Comparison of ENCODE assay signal across 26 mouse cellular contexts in the genomic region with DNA sequence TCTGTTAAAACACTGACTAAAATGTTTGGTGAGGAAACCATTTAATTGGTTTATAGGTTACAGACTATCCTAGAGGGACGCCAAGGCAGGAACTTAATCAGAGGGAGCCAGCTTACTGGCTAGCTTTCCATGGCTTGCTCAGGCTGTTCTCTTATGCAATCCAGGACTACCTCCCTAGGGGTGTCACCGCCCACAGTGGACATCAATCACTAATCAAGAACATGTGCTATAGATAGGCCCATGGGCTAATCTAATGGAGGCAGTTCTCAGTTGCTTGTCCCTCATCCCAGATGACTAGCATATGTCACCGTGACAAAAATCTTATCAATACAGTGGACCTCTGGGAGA. TPM values are rescaled to one million over a fixed set of nuclear protein-coding genes. Genes with fewer than 3 reads are reported as not detected.
"Had no signal": no experiment of that assay in that cellular context is flagged by ENCODE, and none has a peak within 500 bp of the region (broad histone marks: within the 10 kb centered on the region; RNA-seq: fewer than 3 reads in every experiment).

No protein-coding gene starts in this region.

- DNase-seq: gastrocnemius, adult 2 months; gastrocnemius, postnatal 10 days; gastrocnemius, postnatal 25 days; heart, adult 18-20 months; heart, postnatal 10 days; heart, postnatal 36 days; kidney, adult 18-20 months; kidney, adult 8-10 months; kidney, postnatal 10 days; kidney, postnatal 25 days; kidney, postnatal 4 days; liver; liver, embryonic 13.5 days had no signal

- H3K4me2 ChIP-seq: heart, embryonic 12.5 days; hindbrain, embryonic 13.5 days; hindbrain, embryonic 15.5 days; limb, embryonic 12.5 days; liver, embryonic 11.5 days; liver, embryonic 13.5 days; liver, embryonic 15.5 days had no signal

- H3K36me3 ChIP-seq: liver, embryonic 13.5 days had no signal

- H3K4me3 ChIP-seq: gastrocnemius, adult 2 months; heart, embryonic 10.5 days; heart, embryonic 12.5 days; hindbrain, embryonic 13.5 days; hindbrain, embryonic 15.5 days; layer of hippocampus, adult 2 months; left cerebral cortex, adult 2 months; limb, embryonic 10.5 days; limb, embryonic 12.5 days; liver, embryonic 13.5 days; liver, embryonic 15.5 days had no signal

- H3K27ac ChIP-seq: gastrocnemius, adult 2 months; heart, embryonic 10.5 days; hindbrain, embryonic 13.5 days; hindbrain, embryonic 15.5 days; hindbrain, postnatal 0 days; layer of hippocampus, adult 2 months; left cerebral cortex, adult 2 months; limb, embryonic 10.5 days; limb, embryonic 12.5 days; liver, embryonic 13.5 days; liver, embryonic 15.5 days had no signal

- ATAC-seq: hindbrain, postnatal 0 days; intestine, postnatal 0 days had no signal

- H3K9ac ChIP-seq: heart, embryonic 12.5 days; hindbrain, embryonic 13.5 days; hindbrain, embryonic 15.5 days; limb, embryonic 12.5 days; liver, embryonic 13.5 days; liver, embryonic 15.5 days had no signal

- H3K9me3 ChIP-seq: heart, embryonic 10.5 days; heart, embryonic 12.5 days; hindbrain, embryonic 13.5 days; hindbrain, embryonic 15.5 days; limb, embryonic 10.5 days; limb, embryonic 12.5 days; liver, embryonic 13.5 days; liver, embryonic 15.5 days had no signal

- H3K4me1 ChIP-seq: heart, embryonic 10.5 days; heart, embryonic 12.5 days; hindbrain, embryonic 13.5 days; hindbrain, embryonic 15.5 days; limb, embryonic 10.5 days; limb, embryonic 12.5 days; liver, embryonic 13.5 days; liver, embryonic 15.5 days had no signal

- H3K27me3 ChIP-seq: heart, embryonic 12.5 days; hindbrain, embryonic 13.5 days; hindbrain, embryonic 15.5 days; limb, embryonic 12.5 days; liver, embryonic 13.5 days; liver, embryonic 15.5 days had no signal

RNA-seq across cellular contexts. Expression of gene Ppil6, which starts 47.7 kb away (rescaled TPM):
- total RNA-seq: gastrocnemius, adult 2 months; gastrocnemius, postnatal 10 days; gastrocnemius, postnatal 25 days; gastrocnemius, postnatal 4 days had no signal
- polyA plus RNA-seq: liver, embryonic 13.5 days had no signal
